Mouse (Mus musculus): Measurements from ENCODE around the gene Noxred1. TPM values are rescaled to one million over a fixed set of nuclear protein-coding genes. Genes with fewer than 3 reads are reported as not detected.

The Noxred1 gene
- polyA plus RNA-seq, 1 experiment, result not detected

DNA sequence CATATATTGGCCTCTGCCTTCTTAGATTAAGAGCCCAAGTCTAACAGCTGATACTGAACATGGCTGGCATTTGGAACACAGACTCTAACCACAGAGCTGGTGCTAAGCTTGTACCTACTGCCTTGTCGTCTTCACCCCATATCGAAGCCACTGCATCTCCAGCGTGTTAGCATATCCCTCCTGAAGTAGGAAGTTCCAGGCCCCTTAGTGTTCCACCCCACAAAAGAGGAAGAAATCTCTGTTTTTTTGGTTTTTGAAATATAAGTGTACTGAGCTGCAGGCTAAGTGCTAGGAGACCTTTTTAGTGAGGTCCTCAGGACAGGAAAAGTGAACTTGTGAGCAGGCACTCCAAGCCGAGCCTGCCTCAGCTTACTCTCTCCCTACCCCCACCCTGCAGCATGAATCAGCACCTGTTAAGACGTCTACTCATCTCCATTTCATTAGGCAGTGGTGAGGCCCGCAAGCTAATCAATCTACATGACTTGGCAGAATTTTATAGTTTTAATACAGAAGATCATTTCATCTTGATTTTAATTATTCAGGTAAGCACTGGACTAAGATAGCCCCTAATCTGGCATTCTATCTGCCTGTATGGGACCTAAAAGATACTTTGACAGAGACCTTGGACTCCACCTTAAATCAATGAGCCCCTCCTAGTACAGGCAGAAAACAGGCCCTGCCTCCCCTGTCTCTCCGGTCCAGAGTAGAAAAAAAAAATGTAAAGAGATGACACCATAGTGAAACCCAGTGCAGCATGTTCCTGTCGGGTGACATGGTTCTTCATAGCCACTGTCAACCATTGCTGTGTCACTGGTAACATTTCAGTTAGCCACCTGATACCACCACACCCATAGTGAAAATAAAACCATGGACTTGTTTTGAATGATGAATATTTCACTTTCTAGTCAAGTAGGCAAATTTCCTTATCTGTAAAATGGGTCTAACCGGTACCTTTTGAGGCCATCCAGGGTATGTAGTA is 36.6 kb upstream of the Noxred1 start:
- 88% methylated on average over 9 of the region's 9 CpGs for WGBS

DNA sequence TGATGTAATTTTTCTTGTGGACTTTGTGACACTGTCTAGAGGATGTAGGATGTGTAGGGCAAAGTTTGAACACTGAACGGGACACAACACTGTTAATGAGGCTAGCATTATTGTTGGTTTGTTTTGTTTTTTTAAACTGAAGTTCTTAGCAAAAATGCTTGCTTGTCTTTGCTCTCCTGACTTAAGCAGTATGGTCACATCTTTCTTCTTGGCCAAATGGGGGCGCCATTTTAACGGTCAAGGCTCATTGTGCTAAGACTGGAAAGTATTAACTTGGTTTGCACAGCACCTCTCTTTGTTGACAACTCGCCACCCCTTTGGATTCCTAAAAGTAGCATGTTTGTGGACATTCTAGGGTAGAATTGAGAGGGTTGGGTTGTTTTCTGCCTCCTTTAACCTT is 29.1 kb upstream of the Noxred1 start:
- WGBS, result 9% methylated on average over 4 of the region's 4 CpGs
- H3K4me3 ChIP-seq (ENCODE audit: insufficient read depth, low read depth, low read length), result no peak overlapping the region
- H3K4me1 ChIP-seq (ENCODE audit: control insufficient read depth, insufficient read depth, low read length), result peaks cover 4% of the 10 kb centered on the region
- no peak overlapping the region for H3K27ac ChIP-seq (ENCODE audit: insufficient read depth, low read depth, low read length)
- no peak for TF ChIP-seq POLR2A (IDR thresholded peaks at IDR 0.05; ENCODE audit: insufficient read depth, low read depth, low read length)
- TF ChIP-seq CTCF (IDR thresholded peaks at IDR 0.05; ENCODE audit: insufficient read depth, low read depth, low read length), result no peak

More for the DNA sequence above, 36.6 kb upstream of the Noxred1 start:
- no peak overlapping the region for H3K4me3 ChIP-seq (ENCODE audit: insufficient read depth, low read depth, low read length)
- TF ChIP-seq POLR2A (IDR thresholded peaks at IDR 0.05; ENCODE audit: insufficient read depth, low read depth, low read length) (no peak), CTCF (IDR thresholded peaks at IDR 0.05; ENCODE audit: insufficient read depth, low read depth, low read length) (no peak)
- no peak overlapping the region for H3K27ac ChIP-seq (ENCODE audit: insufficient read depth, low read depth, low read length)
- no peaks in the 10 kb centered on the region for H3K4me1 ChIP-seq (ENCODE audit: control insufficient read depth, insufficient read depth, low read length)

DNA sequence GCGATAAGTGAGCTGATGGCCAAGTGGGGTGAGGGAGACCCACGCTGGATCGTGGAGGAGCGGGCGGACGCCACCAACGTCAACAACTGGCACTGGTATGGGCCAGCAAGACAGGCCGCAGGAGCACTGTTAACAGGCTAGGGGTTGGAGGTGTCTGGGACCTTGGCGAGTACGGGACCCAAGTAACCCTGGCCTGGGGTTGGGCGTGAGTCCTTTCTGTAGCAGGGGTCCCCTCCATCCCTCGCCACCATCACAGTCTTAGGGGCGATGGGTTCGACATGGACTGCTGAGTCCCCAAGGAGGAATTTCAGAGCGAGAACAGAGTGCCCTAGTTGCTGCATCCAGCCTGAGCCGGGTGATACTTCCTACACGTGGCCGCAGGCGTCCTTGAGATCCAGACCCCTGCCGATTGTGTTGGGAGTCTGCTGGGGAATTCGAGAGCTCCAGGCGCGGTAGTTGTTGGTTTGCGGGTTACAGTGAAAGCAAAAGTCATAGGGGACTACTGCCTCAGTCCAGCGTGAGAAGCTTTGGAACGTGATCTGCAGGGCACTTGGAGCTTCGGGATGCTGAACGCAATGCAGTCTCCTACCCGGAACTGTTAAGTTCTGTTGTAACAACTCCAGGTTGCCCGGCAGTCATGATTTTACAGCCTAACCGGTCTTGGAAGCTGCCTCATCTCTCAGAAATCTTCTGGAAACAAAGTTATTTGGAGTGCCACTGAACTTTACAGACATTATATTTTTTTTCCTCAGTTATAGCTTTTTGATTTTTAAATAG is 28.5 kb upstream of the Noxred1 start:
- Histone ChIP-seq H3K4me3 (ENCODE audit: insufficient read depth, low read depth, low read length) (peak overlapping the region; percentile 93), H3K27ac (ENCODE audit: insufficient read depth, low read depth, low read length) (peak overlapping the region; percentile 91), H3K4me1 (ENCODE audit: control insufficient read depth, insufficient read depth, low read length) (peaks cover 4% of the 10 kb centered on the region)
- WGBS, result under 1% methylated on average over 31 of the region's 31 CpGs
- no peak for TF ChIP-seq CTCF (IDR thresholded peaks at IDR 0.05; ENCODE audit: insufficient read depth, low read depth, low read length)
- no peak; the same call in 1 of the 2 replicates for TF ChIP-seq POLR2A (IDR thresholded peaks at IDR 0.05; ENCODE audit: insufficient read depth, low read depth, low read length)

DNA sequence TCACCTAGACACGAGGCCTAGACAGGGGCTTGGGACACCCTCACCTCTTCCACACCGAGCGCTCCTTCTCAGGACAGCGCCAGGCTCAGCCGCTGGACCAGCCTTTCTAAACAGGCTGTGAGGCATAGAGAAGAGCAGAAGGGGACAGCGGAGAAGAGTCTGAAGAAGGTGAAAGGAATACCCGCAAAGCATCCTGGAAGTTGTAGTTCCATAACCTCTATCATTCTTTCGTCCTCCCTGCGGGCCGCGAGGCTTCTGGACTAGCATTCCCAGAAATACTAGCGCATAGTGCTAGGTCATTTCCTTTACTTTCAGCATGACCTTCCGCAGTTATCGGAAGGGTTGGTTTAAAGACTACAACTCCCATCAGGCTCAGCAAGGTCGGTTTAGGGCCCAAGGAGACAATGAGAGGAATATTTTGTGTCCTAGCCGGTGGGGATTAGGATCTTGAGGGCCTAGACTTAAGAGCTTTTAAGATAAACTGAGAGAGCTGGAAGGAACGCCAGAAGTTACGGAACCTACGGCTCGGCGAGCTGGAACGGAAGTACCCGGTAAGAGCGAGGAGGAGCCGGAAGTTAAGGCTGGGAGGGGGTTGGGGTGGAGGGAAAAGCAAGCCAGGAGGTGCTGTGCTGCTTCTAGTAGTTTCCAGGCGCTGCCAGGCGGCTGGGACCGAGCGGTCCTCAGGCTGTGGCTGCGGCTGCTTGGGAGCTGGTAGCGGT is 27.7 kb upstream of the Noxred1 start, which contains the start of the genes Vipas39 and Ahsa1:
Gene Vipas39 (minus strand): TSS at position 149 of the 719 bp plus-strand sequence.
Gene Ahsa1 (plus strand): TSS at position 372 of the 719 bp plus-strand sequence.
- under 1% methylated on average over 31 of the region's 31 CpGs for WGBS
- peaks cover 4% of the 10 kb centered on the region for H3K4me1 ChIP-seq (ENCODE audit: control insufficient read depth, insufficient read depth, low read length)
- peak within 1 kb of the TSS; percentile 93 for H3K4me3 ChIP-seq (ENCODE audit: insufficient read depth, low read depth, low read length)
- TF ChIP-seq CTCF (IDR thresholded peaks at IDR 0.05; ENCODE audit: insufficient read depth, low read depth, low read length) (no peak), POLR2A (IDR thresholded peaks at IDR 0.05; ENCODE audit: insufficient read depth, low read depth, low read length) (peak; percentile 91)
- H3K27ac ChIP-seq (ENCODE audit: insufficient read depth, low read depth, low read length), result peak within 1 kb of the TSS; percentile 91

DNA sequence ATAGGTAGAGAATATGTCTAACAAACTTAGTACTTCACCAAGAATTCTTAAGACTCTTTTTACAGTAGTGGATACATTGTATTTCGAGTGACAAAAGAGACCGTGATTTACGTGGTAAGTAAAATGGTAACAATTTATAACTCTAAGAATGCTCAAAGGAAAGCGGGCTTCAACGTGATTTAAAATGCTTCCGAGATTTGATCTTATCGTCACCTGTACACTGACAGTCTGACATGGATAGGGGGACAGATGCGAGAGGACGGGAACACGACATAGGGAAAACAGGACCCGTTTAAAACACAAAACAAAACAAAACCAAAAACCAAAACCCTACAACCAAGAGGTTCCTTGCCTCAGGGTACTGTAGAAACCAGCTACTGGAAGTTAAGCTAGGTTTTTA is 26.9 kb upstream of the Noxred1 start:
- peaks cover 4% of the 10 kb centered on the region for H3K4me1 ChIP-seq (ENCODE audit: control insufficient read depth, insufficient read depth, low read length)
- WGBS, result 12% methylated on average over 11 of the region's 11 CpGs
- H3K4me3 ChIP-seq (ENCODE audit: insufficient read depth, low read depth, low read length), result peak overlapping the region; percentile 21; the same call in 1 of the 2 replicates
- no peak overlapping the region for H3K27ac ChIP-seq (ENCODE audit: insufficient read depth, low read depth, low read length)
- no peak for TF ChIP-seq POLR2A (IDR thresholded peaks at IDR 0.05; ENCODE audit: insufficient read depth, low read depth, low read length)
- no peak for TF ChIP-seq CTCF (IDR thresholded peaks at IDR 0.05; ENCODE audit: insufficient read depth, low read depth, low read length)

DNA sequence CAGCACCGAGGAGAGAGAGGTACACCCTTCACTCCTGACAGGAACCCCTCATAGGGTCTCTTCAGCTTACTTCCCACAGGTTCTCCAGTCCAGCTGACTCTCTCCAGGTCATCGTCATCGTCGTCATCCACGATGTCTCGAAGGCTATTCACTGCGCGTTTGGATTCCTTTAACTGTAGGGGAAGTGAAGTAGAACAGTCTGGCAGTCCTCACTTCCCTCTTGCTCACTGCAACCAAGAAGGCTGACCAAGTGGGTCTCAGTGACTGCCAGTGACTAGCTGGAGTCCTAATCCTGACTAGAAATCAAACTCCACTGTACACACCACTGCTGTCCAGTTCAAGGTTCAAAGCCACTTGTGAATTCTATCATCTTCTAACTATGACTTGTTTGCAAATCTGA is 22.0 kb upstream of the Noxred1 start:
- no peak overlapping the region for H3K27ac ChIP-seq (ENCODE audit: insufficient read depth, low read depth, low read length)
- no peak overlapping the region for H3K4me3 ChIP-seq (ENCODE audit: insufficient read depth, low read depth, low read length)
- 94% methylated on average over 8 of the region's 8 CpGs for WGBS
- no peaks in the 10 kb centered on the region for H3K4me1 ChIP-seq (ENCODE audit: control insufficient read depth, insufficient read depth, low read length)
- TF ChIP-seq CTCF (IDR thresholded peaks at IDR 0.05; ENCODE audit: insufficient read depth, low read depth, low read length) (no peak), POLR2A (IDR thresholded peaks at IDR 0.05; ENCODE audit: insufficient read depth, low read depth, low read length) (no peak)

DNA sequence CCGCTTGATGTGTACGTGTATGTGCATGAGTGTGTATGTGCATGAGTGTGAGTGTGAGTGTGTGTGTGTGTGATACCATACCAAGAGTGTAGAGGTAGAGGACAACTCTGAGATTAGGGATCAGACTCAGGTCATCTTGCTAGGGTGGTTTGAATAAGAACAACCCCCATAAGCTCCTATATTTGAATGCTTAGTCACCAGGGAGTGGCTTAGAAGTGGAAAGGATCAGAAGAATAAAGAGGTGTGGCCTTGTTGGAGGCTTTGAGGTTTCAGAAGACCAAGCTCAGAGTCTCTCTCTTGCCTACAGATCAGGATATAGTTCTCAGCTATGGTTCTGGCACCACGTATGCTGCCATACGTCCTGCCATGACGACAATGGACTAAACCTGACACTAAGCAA is 18.1 kb upstream of the Noxred1 start:
- 96% methylated on average over 5 of the region's 5 CpGs for WGBS
- Histone ChIP-seq H3K4me3 (ENCODE audit: insufficient read depth, low read depth, low read length) (no peak overlapping the region), H3K4me1 (ENCODE audit: control insufficient read depth, insufficient read depth, low read length) (no peaks in the 10 kb centered on the region), H3K27ac (ENCODE audit: insufficient read depth, low read depth, low read length) (no peak overlapping the region)
- TF ChIP-seq CTCF (IDR thresholded peaks at IDR 0.05; ENCODE audit: insufficient read depth, low read depth, low read length), result no peak

DNA sequence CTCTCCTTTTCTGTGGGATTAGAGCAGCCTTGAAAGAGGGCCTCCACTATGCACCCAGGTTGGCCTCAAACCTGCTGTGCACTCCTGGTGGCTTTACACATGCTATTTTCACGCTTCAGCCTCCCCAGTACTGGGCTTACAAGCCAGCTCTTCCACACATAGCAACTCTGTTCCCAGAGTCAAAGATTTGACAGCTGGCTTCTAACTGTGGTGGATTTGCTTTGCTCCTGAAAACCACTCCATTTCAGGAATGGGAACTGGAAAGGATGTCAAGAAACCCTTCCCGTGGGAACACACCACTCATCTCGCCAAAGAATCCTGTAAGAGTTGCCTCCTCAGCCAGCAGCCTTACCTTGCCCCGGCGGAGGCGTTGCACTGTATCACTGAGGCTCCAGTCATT is 15.3 kb upstream of the Noxred1 start:
- H3K4me1 ChIP-seq (ENCODE audit: control insufficient read depth, insufficient read depth, low read length), result no peaks in the 10 kb centered on the region

More for the DNA sequence above, 15.3 kb upstream of the Noxred1 start:
- TF ChIP-seq POLR2A (IDR thresholded peaks at IDR 0.05; ENCODE audit: insufficient read depth, low read depth, low read length) (no peak), CTCF (IDR thresholded peaks at IDR 0.05; ENCODE audit: insufficient read depth, low read depth, low read length) (no peak)
- Histone ChIP-seq H3K27ac (ENCODE audit: insufficient read depth, low read depth, low read length) (no peak overlapping the region), H3K4me3 (ENCODE audit: insufficient read depth, low read depth, low read length) (no peak overlapping the region)
- 96% methylated on average over 6 of the region's 6 CpGs for WGBS
